Mouse (Mus musculus) 416B (cell line): ENCODE results near the gene Serping1.
"Not testable (repeated sequence)": the region's sequence is repeated elsewhere in the genome, so short reads cannot be mapped to it uniquely, and the experiment has no call there.

Experiments
- DNase-seq: peaks from one replicate; pipeline ENCODE4 v3.0.0; 2011; ENCODE audit warnings: low read depth

Gene Serping1

GRCm38 (mm10) chr2:84775241-84775640 is at the start of gene Serping1:
TSS of gene Serping1 (minus strand) at chr2:84775444.
- no peak for DNase-seq

- DNase-seq: no peak
These were observed 48.0 kb upstream of the Serping1 start for GRCm38 (mm10) chr2:84823237-84823636.

- no peak for DNase-seq
These were observed 47.3 kb upstream of the Serping1 start, which contains the start of gene Smtnl1 for GRCm38 (mm10) chr2:84822552-84822951. TSS of gene Smtnl1 (minus strand) at chr2:84822652.

DNA sequence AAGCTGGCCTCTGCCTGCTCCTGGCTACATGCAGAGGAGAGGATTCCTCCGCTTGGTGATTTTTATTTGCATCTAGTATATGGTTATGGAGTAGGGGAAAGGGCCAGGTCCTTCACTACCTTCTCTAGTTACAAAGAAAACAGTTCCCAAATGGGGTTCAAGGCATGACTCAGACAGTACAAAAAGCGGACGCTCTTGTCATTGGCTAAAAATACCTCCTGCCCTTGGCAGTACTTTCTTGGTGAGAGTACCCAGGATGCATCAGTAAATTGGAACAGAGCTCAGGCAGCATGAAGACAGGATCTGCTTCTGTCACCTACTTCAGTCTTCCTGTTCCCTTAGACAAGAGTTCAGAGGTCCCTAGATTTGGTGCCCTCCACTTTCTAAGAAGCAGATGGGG is 44.6 kb upstream of the Serping1 start:
- DNase-seq: peak; percentile 73

- DNase-seq: no peak
These were observed 37.4 kb upstream of the Serping1 start for GRCm38 (mm10) chr2:84812676-84813075.

GRCm38 (mm10) chr2:84811880-84812279 is 36.6 kb upstream of the Serping1 start:
- DNase-seq: peak; percentile 87

- DNase-seq: peak; percentile 97
These were observed 35.8 kb upstream of the Serping1 start for GRCm38 (mm10) chr2:84810886-84811577.

DNA sequence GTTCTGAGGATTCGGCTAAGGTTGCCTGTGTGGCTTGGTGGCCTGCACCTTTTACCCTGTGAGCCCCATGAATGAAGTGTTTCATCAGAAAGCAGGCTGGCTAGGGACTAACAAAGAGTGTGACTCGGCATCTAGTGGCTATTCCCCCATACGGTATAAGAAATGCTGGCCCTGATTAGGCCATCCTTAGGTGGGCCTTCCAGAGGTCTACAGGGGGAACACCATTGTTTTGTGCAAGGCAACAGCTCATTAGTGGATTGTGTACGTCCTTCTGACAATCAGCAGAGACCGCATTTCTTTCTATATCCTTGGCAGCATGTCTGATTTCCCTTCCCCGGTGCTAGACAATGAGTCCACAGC is 35.3 kb upstream of the Serping1 start:
- DNase-seq: no peak

GRCm38 (mm10) chr2:84809330-84809729 is 34.1 kb upstream of the Serping1 start:
- no peak for DNase-seq

DNA sequence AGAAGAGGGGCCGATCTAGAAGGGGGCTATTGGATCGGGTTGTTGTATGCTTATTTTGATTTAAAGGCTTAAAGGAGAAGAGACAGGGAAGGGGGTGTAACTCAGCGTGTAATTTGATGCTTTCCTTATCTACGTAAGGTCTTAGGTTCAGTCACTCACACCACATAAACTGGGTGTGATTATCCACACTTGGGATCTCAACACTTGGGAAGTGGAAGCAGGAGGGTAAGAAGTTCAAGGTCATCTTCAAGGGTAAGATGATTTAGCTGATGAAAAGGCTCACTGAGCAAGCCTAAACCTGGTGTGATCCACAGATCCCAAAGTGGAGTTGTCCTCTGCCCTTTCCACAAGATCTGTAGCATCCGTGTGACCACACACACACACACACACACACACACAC is 31.3 kb upstream of the Serping1 start:
- DNase-seq: no peak

- no peak for DNase-seq
These were observed 28.7 kb upstream of the Serping1 start for GRCm38 (mm10) chr2:84803963-84804362.

- DNase-seq: not testable (repeated sequence)
These were observed 26.0 kb upstream of the Serping1 start for GRCm38 (mm10) chr2:84801223-84801622.

DNA sequence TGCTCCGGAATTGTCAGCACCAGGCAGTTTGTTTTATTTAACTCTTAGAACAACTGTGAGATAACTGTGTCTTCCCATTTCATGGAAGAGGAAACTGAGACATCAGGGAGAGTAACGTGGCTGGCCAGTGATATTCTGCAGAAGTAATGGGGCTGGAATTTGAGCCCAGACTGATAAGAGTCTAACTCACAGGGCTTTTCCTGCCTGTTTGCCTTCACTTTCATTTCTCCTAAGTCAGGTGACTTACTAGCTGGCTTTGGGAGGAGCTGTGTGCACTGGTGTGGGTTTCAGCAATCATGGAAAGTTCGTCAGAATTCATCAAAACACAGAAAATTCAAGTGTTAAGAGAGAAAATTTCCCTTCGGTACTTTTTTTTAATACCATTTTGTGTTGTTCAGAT is 25.1 kb upstream of the Serping1 start:
- DNase-seq: peak; percentile 63

DNA sequence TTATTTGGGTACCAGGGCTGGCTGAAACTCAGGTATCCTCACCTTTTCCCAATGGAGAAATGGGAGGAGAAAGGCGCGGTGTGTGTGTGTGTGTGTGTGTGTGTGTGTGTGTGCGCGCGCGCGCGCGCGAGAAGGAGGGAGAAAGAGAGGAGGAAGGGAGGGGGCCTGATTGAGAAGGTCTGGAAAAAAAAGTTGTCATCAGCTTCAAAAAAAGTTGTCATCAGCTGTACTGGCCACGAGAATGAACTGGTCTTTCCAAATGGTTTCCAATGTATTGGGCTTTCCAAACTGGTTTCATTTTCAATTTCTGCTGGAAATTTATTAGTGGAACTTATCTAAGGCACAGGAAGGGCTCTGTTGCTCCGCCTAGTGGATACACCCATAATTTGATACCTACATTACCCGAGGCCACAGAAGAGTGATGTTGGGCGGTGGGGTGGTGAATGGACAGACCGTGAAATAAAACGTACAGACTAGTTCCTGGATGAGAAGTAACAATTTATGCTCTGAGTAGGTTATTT is 23.9 kb upstream of the Serping1 start:
- peak; percentile 85 for DNase-seq

DNA sequence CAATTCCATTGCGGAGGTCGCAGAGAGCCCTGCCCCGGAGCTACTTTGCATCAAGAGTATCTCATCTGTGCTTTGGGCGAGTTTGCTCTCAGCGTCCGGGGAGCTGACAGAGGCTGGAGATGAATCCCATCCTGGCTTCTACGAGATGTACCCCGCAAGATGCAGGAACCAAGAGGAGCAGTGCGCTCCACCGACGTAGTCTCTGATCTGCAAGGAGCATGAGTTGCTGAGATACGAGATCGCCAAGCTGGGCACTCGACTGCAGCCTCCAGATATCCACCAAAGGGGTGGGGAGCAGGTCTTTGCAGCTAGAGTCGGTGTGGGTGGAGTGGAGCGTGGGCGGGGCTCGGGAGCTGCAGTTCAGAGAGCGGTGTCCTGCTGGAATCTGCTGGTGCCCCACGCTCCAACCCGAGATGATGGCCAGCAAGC is 23.3 kb upstream of the Serping1 start, which contains the start of gene Ube2l6:
Gene Ube2l6, plus strand, starts transcription at position 336 of the 429 bp plus-strand sequence.
- peak; percentile 72 for DNase-seq

DNA sequence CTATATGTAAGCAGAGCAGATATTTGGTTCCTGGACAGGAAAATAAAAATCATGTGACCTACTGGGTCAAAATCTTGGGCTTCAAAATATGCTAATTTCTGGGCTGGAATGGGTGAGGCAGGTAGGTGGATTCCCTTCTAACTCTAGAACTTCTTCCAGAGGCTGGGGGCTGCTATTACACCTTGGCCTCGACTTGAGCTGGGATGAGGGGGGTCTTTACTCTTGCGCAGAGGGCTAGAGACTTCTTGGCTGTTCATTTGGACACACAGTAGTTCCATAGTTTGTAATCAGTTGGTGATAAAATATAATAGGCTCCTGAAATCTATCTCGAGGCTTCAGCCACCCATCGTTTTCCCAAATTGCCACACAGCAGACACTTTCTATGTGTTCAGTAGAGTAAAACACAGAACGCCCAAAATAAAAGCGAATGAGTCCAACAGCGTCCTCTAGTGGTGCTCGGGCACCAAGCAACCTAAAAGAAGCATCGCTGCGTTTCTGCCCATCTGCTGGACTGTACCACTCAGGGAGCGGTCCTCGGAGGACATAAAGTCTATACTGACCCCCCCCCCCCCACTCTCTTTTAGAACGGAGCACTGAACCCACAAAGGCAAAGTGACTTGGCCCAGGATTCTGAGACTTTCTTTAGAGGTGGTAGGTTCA is 22.7 kb upstream of the Serping1 start:
- peak; percentile 85 for DNase-seq

DNA sequence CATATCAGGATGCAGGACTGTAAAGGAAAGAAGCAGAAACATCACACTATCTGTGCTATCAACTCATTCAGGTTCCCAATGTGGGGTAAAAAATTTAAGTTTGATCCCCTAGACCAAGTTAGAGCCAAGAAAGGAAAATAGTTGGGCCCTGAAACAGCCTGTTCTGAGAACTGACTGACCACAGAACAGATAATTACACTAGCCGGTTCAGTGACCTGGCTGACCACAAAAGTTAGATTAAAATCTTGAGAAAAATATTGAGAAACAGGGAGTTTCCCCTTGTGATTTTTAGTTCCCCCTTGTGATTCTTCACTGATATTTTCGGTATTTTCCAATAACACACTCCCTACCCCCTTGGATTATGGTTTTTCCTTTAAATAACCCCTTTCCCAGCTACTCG is 18.6 kb upstream of the Serping1 start:
- peak; percentile 73 for DNase-seq

- no peak for DNase-seq
These were observed 17.9 kb upstream of the Serping1 start for GRCm38 (mm10) chr2:84793154-84793553.

GRCm38 (mm10) chr2:84792516-84792915 is 17.3 kb upstream of the Serping1 start:
- DNase-seq: peak; percentile 35

DNA sequence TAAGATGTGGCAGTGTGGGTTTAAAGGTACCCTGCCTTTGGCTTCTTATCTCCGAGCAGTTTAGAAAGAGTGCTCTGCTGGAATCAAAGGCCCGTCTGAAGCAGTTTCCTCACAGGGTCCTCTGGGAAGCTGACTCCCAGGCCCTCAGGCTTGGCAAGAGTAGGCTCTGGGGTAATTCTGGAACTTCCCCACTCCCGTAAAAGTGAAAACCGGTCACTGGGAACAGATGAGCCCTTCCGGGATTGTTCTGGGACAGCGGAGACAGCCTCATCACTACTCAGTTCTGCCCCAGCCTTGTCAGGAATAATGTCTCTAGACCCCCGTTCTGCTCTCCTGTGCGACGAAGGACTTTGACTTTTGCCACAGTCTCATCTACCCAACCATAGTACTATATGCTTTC is 15.2 kb upstream of the Serping1 start:
- no peak for DNase-seq

DNA sequence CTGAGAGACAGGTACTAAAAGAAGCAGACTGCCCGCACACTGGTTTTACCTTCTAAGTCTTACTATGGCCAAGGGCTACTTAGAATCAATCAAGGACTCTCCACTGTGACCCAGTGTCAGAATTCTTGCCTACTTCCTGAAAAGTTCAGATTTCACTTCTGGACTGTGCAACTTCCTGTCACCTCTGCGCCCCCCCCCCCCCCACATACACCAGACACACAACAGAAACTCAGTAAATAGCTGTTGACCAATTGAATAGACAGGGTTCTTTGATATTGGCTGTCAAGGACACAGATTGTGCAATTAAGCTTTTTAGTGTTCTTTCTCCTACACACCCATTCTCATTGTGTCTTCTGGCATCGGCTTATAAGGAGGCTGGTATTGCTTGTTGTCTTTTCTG is 13.1 kb upstream of the Serping1 start:
- DNase-seq: no peak

- peak; percentile 51 for DNase-seq
These were observed 8.8 kb upstream of the Serping1 start for GRCm38 (mm10) chr2:84783840-84784566.

- DNase-seq: peak; percentile 69
These were observed 8.1 kb upstream of the Serping1 start for GRCm38 (mm10) chr2:84783315-84783714.
